Mouse (Mus musculus) kidney, postnatal 0 days (tissue): ENCODE measurements at regions not wholly inside any gene's neighbourhood (a gene's known extent, or its start where the extent isn't known, plus 50 kb on each side); places are given as distances from the start of the nearest gene placed in this dataset.

ENCODE experiments used
- ATAC-seq: fragments of 200-750 bp; cut with Nextera tagmentation; replicated peaks from 2 replicates; pipeline ENCODE4 v1.8.0; 2017; ENCODE audit warnings: low read depth, moderate number of reproducible peaks, moderate TSS enrichment, moderate library complexity; ENCODE audit not compliant: low FRiP score
- DNase-seq: peaks from one replicate; pipeline ENCODE4 v3.0.0-alpha.2; 2016; ENCODE audit warnings: low spot score
- H3K27ac ChIP-seq: fragments of 300-500 bp; sonication (generic); 2 replicates; pipeline ENCODE4 v1.5.1; 2014; ENCODE audit warnings: mild to moderate bottlenecking
- H3K27me3 ChIP-seq: fragments of 300-500 bp; sonication (generic); 2 replicates; pipeline ENCODE4 v1.6.1; 2014; ENCODE audit warnings: low read length, mixed read lengths; ENCODE audit not compliant: insufficient read depth
- H3K36me3 ChIP-seq: fragments of 300-500 bp; sonication (generic); 2 replicates; pipeline ENCODE4 v1.6.1; 2014; ENCODE audit warnings: low read length, mixed read lengths; ENCODE audit not compliant: insufficient read depth
- H3K4me1 ChIP-seq: fragments of 300-500 bp; sonication (generic); replicated peaks from 2 replicates; pipeline ENCODE4 v1.6.1; 2014; ENCODE audit warnings: antibody characterized with exemption, low read length, mixed read lengths; ENCODE audit not compliant: insufficient read depth
- H3K4me2 ChIP-seq: fragments of 300-500 bp; sonication (generic); 2 replicates; pipeline ENCODE4 v1.6.1; 2014; ENCODE audit warnings: mild to moderate bottlenecking, low read length, moderate library complexity, mixed read lengths
- H3K4me3 ChIP-seq: fragments of 300-500 bp; sonication (generic); replicated peaks from 2 replicates; pipeline ENCODE4 v1.5.1; 2014; ENCODE audit warnings: low read depth, low read length
- H3K9ac ChIP-seq: fragments of 300-500 bp; sonication (generic); 2 replicates; pipeline ENCODE4 v1.6.1; 2014; ENCODE audit warnings: low read depth, low read length
- H3K9me3 ChIP-seq: fragments of 300-500 bp; sonication (generic); replicated peaks from 2 replicates; pipeline ENCODE4 v1.6.1; 2016; ENCODE audit warnings: low read length, inconsistent platforms, mixed read lengths
- CTCF ChIP-seq: IDR thresholded peaks from 2 replicates; pipeline ENCODE4 v1.5.1; 2016; ENCODE audit warnings: antibody characterized with exemption, low read depth, mild to moderate bottlenecking, moderate library complexity
- WGBS: fragments of 180-500 bp; shearing (Covaris S2); extraction: QIAGEN DNeasy Blood & Tissue Kit; methylation state at CpG from one replicate; pipeline ENCODE4 v1.1.7; 2014; 5-methylcytosine and 5-hydroxymethylcytosine counted together

DNA sequence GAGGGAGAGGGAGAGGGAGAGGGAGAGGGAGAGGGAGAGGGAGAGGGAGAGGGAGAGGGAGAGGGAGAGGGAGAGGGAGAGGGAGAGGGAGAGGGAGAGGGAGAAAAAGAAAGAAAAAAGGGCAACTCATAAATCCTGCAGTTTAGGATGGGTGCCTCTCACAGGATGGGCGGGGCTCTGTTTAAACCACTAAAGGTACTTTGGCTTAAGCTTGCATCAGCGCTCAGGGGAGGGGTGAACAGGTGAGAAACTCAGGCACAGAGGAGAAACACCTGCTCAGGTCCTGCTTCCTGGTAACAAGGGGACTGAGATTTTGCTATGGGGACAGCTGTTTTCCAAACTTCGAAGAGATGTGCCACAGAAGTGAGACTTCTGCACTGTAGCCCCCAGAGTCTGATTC is 83.5 kb downstream of the Ackr3 start:
- Histone ChIP-seq H3K27ac (no peak overlapping the region), H3K4me3 (no peak overlapping the region), H3K36me3 (no peaks in the 10 kb centered on the region), H3K4me1 (peaks cover 12% of the 10 kb centered on the region; the same call in 1 of the 2 replicates), H3K9ac (no peak overlapping the region), H3K4me2 (no peak overlapping the region), H3K27me3 (no peaks in the 10 kb centered on the region), H3K9me3 (no peaks in the 10 kb centered on the region)
- DNase-seq (no peak), ATAC-seq (no peak)
- TF ChIP-seq CTCF = no peak
- 81% methylated on average over 3 of the region's 3 CpGs for WGBS

DNA sequence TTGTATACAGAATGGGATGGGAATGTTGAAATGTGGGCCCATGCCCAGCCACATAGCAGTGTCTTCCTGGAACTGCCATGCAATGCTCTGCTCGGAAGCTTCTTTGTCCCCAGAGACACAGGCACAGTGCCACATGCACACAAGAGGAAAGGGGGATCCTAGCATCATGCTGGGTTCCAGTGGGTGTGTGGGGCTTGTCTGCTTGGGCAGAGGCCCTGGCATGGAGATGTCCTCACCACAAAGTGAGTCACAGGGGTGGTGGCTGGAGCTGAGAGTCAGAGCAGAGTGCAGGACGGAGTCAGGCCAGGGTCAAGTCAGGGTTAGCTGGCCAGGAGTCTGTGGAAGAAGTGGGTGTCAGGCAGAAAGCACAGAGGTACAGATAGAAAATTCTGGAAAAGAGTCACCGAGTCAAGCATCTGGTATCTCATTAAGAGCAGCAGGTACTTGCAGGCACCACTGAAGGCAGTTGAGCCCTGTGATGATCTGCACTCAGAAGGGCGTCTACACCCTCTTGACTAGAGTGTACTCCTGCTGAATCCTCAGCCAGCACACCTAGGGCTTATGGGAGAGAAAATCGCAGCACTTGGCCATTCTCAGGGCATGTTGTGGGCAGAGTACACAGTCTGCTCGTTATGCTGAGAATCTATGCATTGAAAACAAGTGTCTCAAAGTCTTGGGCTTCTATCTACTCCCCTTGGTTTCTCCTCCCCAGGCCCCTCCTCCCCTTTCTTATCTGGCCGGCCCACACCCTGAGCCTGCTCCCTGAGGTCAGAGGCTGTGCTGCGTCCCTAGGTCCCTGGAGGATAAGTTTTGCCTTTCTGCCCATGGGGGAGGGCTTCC is 85.3 kb downstream of the Ackr3 start:
- 64% methylated on average over 8 of the region's 8 CpGs for WGBS
- ATAC-seq = no peak
- Histone ChIP-seq H3K27ac (no peak overlapping the region), H3K4me3 (no peak overlapping the region), H3K9me3 (no peaks in the 10 kb centered on the region), H3K36me3 (no peaks in the 10 kb centered on the region), H3K27me3 (no peaks in the 10 kb centered on the region), H3K4me2 (no peak overlapping the region), H3K9ac (no peak overlapping the region), H3K4me1 (peaks cover 12% of the 10 kb centered on the region; the same call in 1 of the 2 replicates)
- no peak for DNase-seq
- TF ChIP-seq CTCF = no peak

DNA sequence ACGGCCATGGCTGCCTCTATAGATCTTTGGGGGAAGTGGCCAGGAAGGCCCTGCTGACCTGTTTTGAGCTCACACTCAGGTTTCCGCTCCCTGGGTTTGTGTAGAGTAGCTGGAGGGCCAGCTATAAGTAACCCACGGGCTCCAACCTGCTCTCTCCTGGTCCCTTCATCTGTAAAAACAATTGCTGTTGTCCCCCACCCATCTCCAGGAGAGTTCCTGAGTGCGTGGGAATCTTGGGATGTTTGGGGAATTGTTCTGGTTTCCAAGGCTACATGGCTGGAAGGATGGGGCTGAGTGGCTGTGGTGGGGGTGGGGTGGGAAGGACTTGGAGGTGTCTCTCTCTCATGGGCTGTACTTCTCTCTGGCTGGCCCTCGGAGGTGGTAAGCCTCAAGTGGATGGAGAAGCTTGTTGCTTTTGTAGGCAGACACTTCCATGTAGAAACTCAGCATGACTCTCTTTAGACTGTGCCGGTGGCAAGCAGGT is 86.0 kb downstream of the Ackr3 start:
- H3K27me3 ChIP-seq = no peaks in the 10 kb centered on the region
- H3K4me1 ChIP-seq = peaks cover 12% of the 10 kb centered on the region; the same call in 1 of the 2 replicates
- 38% methylated on average over 6 of the region's 6 CpGs for WGBS
- H3K4me3 ChIP-seq = no peak overlapping the region
- no peak for DNase-seq
- H3K9me3 ChIP-seq = no peaks in the 10 kb centered on the region
- no peak for ATAC-seq
- no peak overlapping the region for H3K9ac ChIP-seq
- H3K36me3 ChIP-seq = no peaks in the 10 kb centered on the region
- H3K4me2 ChIP-seq = no peak overlapping the region
- no peak for TF ChIP-seq CTCF
- no peak overlapping the region for H3K27ac ChIP-seq

DNA sequence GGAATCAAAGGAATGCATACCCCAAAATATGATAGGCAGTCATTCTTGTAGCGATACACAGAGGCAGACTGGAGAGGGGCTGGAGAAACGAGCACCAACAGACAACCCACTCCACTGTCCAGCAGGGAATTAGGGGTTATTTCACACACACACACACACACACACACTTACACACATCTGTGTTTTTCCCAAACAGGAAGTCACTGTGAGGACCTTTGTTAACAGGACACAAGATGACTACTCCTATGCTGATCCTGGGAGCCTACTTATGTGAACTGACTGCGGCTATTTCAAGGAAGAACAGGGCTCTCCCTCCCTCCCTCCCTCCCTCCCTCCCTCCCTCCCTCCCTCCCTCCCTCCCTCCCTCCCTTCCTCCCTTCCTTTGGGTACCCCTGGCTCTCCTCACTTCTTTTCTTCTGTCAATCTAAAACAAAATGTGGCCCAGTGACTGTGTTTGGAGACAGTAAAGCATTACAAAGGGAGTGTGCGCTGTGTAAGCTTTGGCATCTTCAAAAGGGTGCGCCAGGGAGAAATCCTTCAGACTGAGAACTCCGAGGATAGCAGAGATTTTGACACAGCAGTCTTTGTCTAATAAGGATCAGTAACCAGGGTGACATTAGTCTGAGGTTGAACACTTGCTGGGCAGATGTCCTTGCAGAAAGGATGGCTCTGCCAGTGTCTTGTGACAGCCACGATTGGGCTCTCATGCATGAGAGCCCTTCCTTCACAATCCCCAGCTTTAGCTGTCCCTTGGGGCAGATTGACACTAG is 86.8 kb downstream of the Ackr3 start:
- Histone ChIP-seq H3K27me3 (no peaks in the 10 kb centered on the region), H3K9ac (no peak overlapping the region), H3K27ac (no peak overlapping the region), H3K9me3 (no peaks in the 10 kb centered on the region), H3K4me2 (no peak overlapping the region), H3K4me3 (no peak overlapping the region), H3K4me1 (peaks cover 12% of the 10 kb centered on the region; the same call in 1 of the 2 replicates), H3K36me3 (no peaks in the 10 kb centered on the region)
- WGBS = 62% methylated on average over 7 of the region's 7 CpGs
- peak; percentile 15 for DNase-seq
- no peak for ATAC-seq
- no peak for TF ChIP-seq CTCF

DNA sequence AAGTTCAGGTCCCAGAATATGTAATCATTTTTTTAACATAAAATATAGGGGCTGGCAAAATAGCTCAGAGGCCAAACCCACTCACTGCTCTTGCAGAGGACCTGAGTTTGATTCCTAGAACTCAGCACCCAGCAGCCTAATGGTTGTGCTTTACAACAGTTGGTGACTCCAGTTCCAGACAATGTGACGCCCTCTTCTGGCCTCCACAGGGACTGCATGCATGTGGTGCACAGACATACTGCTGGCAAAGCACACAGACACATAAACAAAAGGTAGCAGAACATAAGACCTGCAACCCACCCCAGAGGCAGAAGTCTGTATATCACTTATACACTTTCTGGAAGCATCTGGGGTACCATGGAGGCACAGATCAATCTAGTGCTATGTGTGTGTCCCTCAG is 87.5 kb downstream of the Ackr3 start:
- H3K27me3 ChIP-seq = no peaks in the 10 kb centered on the region
- H3K27ac ChIP-seq = no peak overlapping the region
- ATAC-seq (no peak), DNase-seq (no peak)
- H3K36me3 ChIP-seq = no peaks in the 10 kb centered on the region
- no peak overlapping the region for H3K9ac ChIP-seq
- H3K9me3 ChIP-seq = no peaks in the 10 kb centered on the region
- peak; percentile 36; the same call in 1 of the 2 replicates for TF ChIP-seq CTCF
- H3K4me2 ChIP-seq = no peak overlapping the region
- no peak overlapping the region for H3K4me3 ChIP-seq
- peaks cover 12% of the 10 kb centered on the region; the same call in 1 of the 2 replicates for H3K4me1 ChIP-seq
- WGBS = 79% methylated on average over 1 of the region's 1 CpGs

DNA sequence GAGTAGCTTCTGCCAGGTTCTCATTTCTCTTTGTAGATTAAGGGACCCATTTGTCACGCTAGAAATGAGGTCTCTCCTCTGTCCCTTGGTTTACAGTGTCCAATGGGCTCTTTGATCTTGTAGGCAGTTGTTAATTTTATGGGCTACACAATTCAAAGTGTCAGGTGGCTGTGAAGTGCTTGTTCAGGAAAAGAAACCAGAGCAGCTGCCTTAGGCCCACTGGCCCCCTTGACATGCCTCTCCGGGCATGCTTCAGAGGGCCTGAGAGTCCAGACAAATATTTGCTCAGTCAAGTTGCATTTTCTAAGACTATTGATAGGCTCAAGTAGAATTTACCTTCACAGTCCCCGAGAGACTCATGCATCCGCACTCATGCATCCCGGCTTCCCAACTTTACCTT is 94.0 kb downstream of the Ackr3 start:
- H3K4me3 ChIP-seq = no peak overlapping the region
- 19% methylated on average over 5 of the region's 5 CpGs for WGBS
- TF ChIP-seq CTCF = no peak
- H3K27me3 ChIP-seq = no peaks in the 10 kb centered on the region
- ATAC-seq (0 out of 2 replicates have a peak, but pooled peaks have one; percentile 40), DNase-seq (peak; percentile 86)
- H3K27ac ChIP-seq = no peak overlapping the region
- H3K9ac ChIP-seq = no peak overlapping the region
- no peaks in the 10 kb centered on the region for H3K4me1 ChIP-seq
- H3K9me3 ChIP-seq = no peaks in the 10 kb centered on the region
- no peaks in the 10 kb centered on the region for H3K36me3 ChIP-seq
- H3K4me2 ChIP-seq = no peak overlapping the region
